Mouse (Mus musculus) gastrocnemius, postnatal 14 days (tissue): Measurements from ENCODE around the gene Abca9. TPM values are rescaled to one million over a fixed set of nuclear protein-coding genes. Genes with fewer than 3 reads are reported as not detected.

Source experiments
- DNase-seq: peaks from one replicate; pipeline ENCODE4 v3.0.0; 2021; ENCODE audit warnings: mixed read lengths
- intact Hi-C: fragments of 180-260 bp; cut with DNase I; formaldehyde crosslinking; loops from one replicate; pipeline ENCODE4 v1.15.1; 2025; ENCODE audit warnings: low total_unique reads
- total RNA-seq, 2 experiments: library from RNA; stranded (reverse); gene quantifications; 2 replicates each; pipeline ENCODE4 v1.2.3; 2021

Gene Abca9
- total RNA-seq, 2 experiments from 2014 or later: 16.5 to 19.0 TPM

DNA sequence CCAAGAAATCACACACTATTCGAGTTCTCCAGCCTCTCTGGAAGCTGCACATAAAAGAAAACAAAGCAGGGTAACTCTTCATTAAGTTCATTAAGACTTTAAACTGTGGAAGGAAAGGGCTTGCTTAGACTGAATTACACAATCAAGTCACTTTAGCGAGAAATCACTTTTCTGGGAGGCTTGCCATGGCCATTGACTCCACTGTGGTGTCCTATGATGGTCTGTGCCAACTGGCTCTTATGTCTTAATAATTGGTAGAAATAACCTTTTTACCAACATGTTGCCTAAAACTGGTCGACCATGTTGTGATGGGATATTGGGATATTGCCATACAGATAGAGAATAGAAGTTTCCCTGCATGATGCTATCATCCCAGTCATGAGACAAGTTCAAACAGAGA, 73.8 kb downstream of the Abca9 start:
- intact Hi-C loops: no loop called here
- DNase-seq: no peak

- no peak for DNase-seq
- intact Hi-C loops: no loop called here
These were observed 76.7 kb downstream of the Abca9 start for GRCm38 (mm10) chr11:110091328-110091727.

- no peak for DNase-seq
- intact Hi-C loops: no loop called here
These were observed 95.8 kb downstream of the Abca9 start for GRCm38 (mm10) chr11:110072158-110072557.

- peak; percentile 33 for DNase-seq
- intact Hi-C loops: no loop called here
These were observed 107.0 kb downstream of the Abca9 start for GRCm38 (mm10) chr11:110061032-110061431.

DNA sequence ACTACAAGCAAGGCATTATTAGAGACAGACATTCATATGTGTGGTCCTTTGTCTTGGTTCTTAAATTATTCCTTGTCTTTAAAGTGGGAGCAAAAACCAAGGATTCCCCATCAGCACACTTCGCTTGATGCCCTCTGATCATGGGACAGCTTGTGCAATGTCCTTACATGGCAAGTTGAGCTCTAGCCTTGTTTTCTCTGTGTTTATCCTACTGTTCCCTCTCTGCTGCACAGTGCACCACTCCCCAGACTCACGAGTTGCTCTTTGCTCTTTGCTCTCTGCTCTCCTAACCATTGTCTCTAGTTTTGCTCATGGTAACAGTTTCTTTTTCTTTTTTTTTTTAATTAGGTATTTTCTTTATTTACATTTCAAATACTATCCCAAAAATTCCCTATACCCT, 107.9 kb downstream of the Abca9 start:
- intact Hi-C loops: no loop called here
- no peak for DNase-seq

GRCm38 (mm10) chr11:110053681-110054080, 114.3 kb downstream of the Abca9 start:
- intact Hi-C loops: no loop called here
- no peak for DNase-seq

Other genes starting within 250 kb of the Abca9 start
- 10 to 100 TPM in 1 of 2 experiments, 1 to 10 TPM in 1; 8.3 to 10.1 TPM for gene Abca8b, start 172.4 kb downstream of the Abca9 start, total RNA-seq
- gene Abca8a, start 72.2 kb downstream of the Abca9 start, total RNA-seq: 10 to 100 TPM; 38.4 to 50.6 TPM
- gene Abca6, start 83.6 kb upstream of the Abca9 start, total RNA-seq: 1 to 10 TPM; 3.7 to 4.7 TPM
- 10 to 100 TPM; 11.8 to 12.3 TPM for gene Abca5, start 169.5 kb upstream of the Abca9 start, total RNA-seq
- 10 to 100 TPM; 24.0 to 30.4 TPM for gene Map2k6, start 230.9 kb upstream of the Abca9 start, total RNA-seq